Mouse (Mus musculus): ENCODE measurements around the gene Plpp1.

DNA sequence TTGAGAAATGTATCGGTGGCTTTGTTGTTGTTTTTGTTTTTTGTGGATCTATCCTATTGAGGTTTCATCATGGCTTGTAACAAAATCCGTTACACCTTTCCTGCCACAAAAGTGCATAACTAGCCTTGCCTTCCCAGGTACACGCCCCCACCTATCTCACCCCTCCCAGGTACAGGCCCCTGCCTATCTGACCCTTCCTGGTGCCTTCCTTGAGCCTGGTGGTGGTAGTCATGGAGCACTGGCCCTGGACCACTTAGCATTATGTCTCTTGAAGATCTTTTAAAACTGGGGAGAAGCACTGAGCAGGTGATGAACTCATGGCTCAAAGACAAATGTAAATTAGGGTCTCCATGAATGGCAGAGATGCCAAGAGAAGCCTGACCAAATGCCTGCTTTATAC lies 61.8 kb downstream of the Plpp1 start:
- TF ChIP-seq CTCF (IDR thresholded peaks at IDR 0.05; ENCODE audit: extremely low read depth, insufficient read length, insufficient replicate concordance, low read depth, low read length) = no peak
- TF ChIP-seq POLR2A (IDR thresholded peaks at IDR 0.05; ENCODE audit: low read depth, low read length) = no peak

All from small intestine, adult 2 months (tissue).